Mouse (Mus musculus) liver, embryonic 14.5 days (tissue): Measurements from ENCODE around the gene Rfxap.

Experiments used
- CTCF ChIP-seq: IDR thresholded peaks from 2 replicates; pipeline ENCODE4 v1.5.1; 2016; ENCODE audit warnings: antibody characterized with exemption, low read depth, control low read depth
- EP300 ChIP-seq: IDR thresholded peaks from 2 replicates; pipeline ENCODE4 v1.6.1; 2016; ENCODE audit warnings: antibody characterized with exemption, low read depth

GRCm38 (mm10) chr3:54803713-54804112, 3.9 kb downstream of the Rfxap start:
- TF ChIP-seq CTCF (no peak), EP300 (no peak)
